26 mouse cellular contexts compared by ENCODE assay signal in genomic region chr4:106150775-106151174, GRCm38 (mm10).
A peak's percentile ranks its signal among the peaks of the same experiment; 100 is the strongest.
DNase-seq lines count a peak whose midpoint lies in the region; ATAC-seq lines count a peak whose summit lies in the region.
"Had no signal": no experiment of that assay in that cellular context is flagged by ENCODE, and none has a peak within 500 bp of the region (broad histone marks: within the 10 kb centered on the region; RNA-seq: fewer than 3 reads in every experiment).

No protein-coding gene starts in this region.

- H3K9me3 ChIP-seq in forebrain, embryonic 14.5 days (replicated peaks; ENCODE audit: control insufficient read depth, low read length), result no peaks in the 10 kb centered on the region
- no peaks in the 10 kb centered on the region for H3K9me3 ChIP-seq in forebrain, embryonic 12.5 days
- H3K9me3 ChIP-seq in midbrain, embryonic 11.5 days (ENCODE audit: control insufficient read depth, low read length), result no peaks in the 10 kb centered on the region
- no peaks in the 10 kb centered on the region for H3K9me3 ChIP-seq in midbrain, embryonic 15.5 days
- H3K9me3 ChIP-seq in embryonic facial prominence, embryonic 12.5 days, result 0 out of 2 replicates have a peak, but pooled peaks cover 3% of the 10 kb centered on the region
- H3K9me3 ChIP-seq in limb, embryonic 13.5 days, result peaks cover 11% of the 10 kb centered on the region; the same call in 1 of the 2 replicates
- H3K9me3 ChIP-seq: forebrain, embryonic 10.5 days; heart, embryonic 13.5 days had no signal

- WGBS in forebrain, embryonic 14.5 days, result 41% methylated on average over 14 of the region's 14 CpGs
- 65% methylated on average over 14 of the region's 14 CpGs for WGBS in forebrain, embryonic 12.5 days
- 80% methylated on average over 14 of the region's 14 CpGs for WGBS in midbrain, embryonic 11.5 days
- WGBS in midbrain, embryonic 15.5 days, result 67% methylated on average over 14 of the region's 14 CpGs
- 49% methylated on average over 14 of the region's 14 CpGs for WGBS in embryonic facial prominence, embryonic 12.5 days
- WGBS in limb, embryonic 13.5 days, result 25% methylated on average over 14 of the region's 14 CpGs

- no peak overlapping the region; the same call in 1 of the 2 replicates for H3K4me2 ChIP-seq in forebrain, embryonic 14.5 days (ENCODE audit: low read length)
- no peak overlapping the region for H3K4me2 ChIP-seq in forebrain, embryonic 12.5 days
- no peak overlapping the region for H3K4me2 ChIP-seq in midbrain, embryonic 11.5 days
- H3K4me2 ChIP-seq in midbrain, embryonic 15.5 days, result no peak overlapping the region
- no peak overlapping the region for H3K4me2 ChIP-seq in embryonic facial prominence, embryonic 12.5 days (replicated peaks)
- H3K4me2 ChIP-seq in limb, embryonic 13.5 days (replicated peaks), result 0 out of 2 replicates have a peak overlapping the region, but pooled peaks have one; percentile 11
- H3K4me2 ChIP-seq: heart, embryonic 13.5 days had no signal

- no peaks in the 10 kb centered on the region for H3K27me3 ChIP-seq in forebrain, embryonic 14.5 days (replicated peaks; ENCODE audit: control insufficient read depth, insufficient read depth, low read length)
- H3K27me3 ChIP-seq in forebrain, embryonic 12.5 days, result no peaks in the 10 kb centered on the region
- no peaks in the 10 kb centered on the region for H3K27me3 ChIP-seq in midbrain, embryonic 11.5 days (ENCODE audit: control insufficient read depth, insufficient read depth, low read length)
- no peaks in the 10 kb centered on the region for H3K27me3 ChIP-seq in midbrain, embryonic 15.5 days (replicated peaks)
- H3K27me3 ChIP-seq in embryonic facial prominence, embryonic 12.5 days, result no peaks in the 10 kb centered on the region
- H3K27me3 ChIP-seq in limb, embryonic 13.5 days, result peaks cover 7% of the 10 kb centered on the region; the same call in 1 of the 2 replicates
- H3K27me3 ChIP-seq: heart, embryonic 13.5 days; Patski had no signal

- no peak overlapping the region for H3K4me3 ChIP-seq in forebrain, embryonic 14.5 days (ENCODE audit: low read depth, low read length)
- H3K4me3 ChIP-seq in forebrain, embryonic 12.5 days (replicated peaks), result no peak overlapping the region
- no peak overlapping the region for H3K4me3 ChIP-seq in midbrain, embryonic 11.5 days (ENCODE audit: low read depth, low read length)
- H3K4me3 ChIP-seq in midbrain, embryonic 15.5 days, result no peak overlapping the region
- H3K4me3 ChIP-seq in embryonic facial prominence, embryonic 12.5 days, result no peak overlapping the region
- H3K4me3 ChIP-seq in limb, embryonic 13.5 days, result no peak overlapping the region
- H3K4me3 ChIP-seq: forebrain, embryonic 10.5 days; heart, embryonic 13.5 days; layer of hippocampus, adult 2 months had no signal

- no peak overlapping the region for H3K9ac ChIP-seq in forebrain, embryonic 14.5 days (ENCODE audit: low read length)
- H3K9ac ChIP-seq in forebrain, embryonic 12.5 days, result no peak overlapping the region
- no peak overlapping the region for H3K9ac ChIP-seq in midbrain, embryonic 11.5 days (ENCODE audit: low read length)
- H3K9ac ChIP-seq in midbrain, embryonic 15.5 days, result no peak overlapping the region
- no peak overlapping the region for H3K9ac ChIP-seq in embryonic facial prominence, embryonic 12.5 days
- no peak overlapping the region for H3K9ac ChIP-seq in limb, embryonic 13.5 days
- H3K9ac ChIP-seq: heart, embryonic 13.5 days had no signal

- DNase-seq in forebrain, embryonic 14.5 days (ENCODE audit: low spot score), result peak; percentile 37
- DNase-seq in midbrain, embryonic 11.5 days (ENCODE audit: low spot score, missing footprints), result peak; percentile 54
- DNase-seq in layer of hippocampus, adult 11-12 months (ENCODE audit: low spot score), result no peak
- DNase-seq in layer of hippocampus, postnatal 36 days, result no peak
- DNase-seq: adrenal gland, adult 8-10 months; cerebellum, adult 8-10 months; gastrocnemius, postnatal 10 days; heart, postnatal 14 days; kidney, postnatal 10 days; thymus, adult 2 months; thymus, postnatal 4 days had no signal

- H3K27ac ChIP-seq in forebrain, embryonic 14.5 days (ENCODE audit: low read depth, low read length), result no peak overlapping the region
- H3K27ac ChIP-seq in forebrain, embryonic 12.5 days, result no peak overlapping the region
- no peak overlapping the region for H3K27ac ChIP-seq in midbrain, embryonic 11.5 days (ENCODE audit: low read depth, low read length)
- H3K27ac ChIP-seq in midbrain, embryonic 15.5 days, result no peak overlapping the region
- H3K27ac ChIP-seq in embryonic facial prominence, embryonic 12.5 days, result peak overlapping the region; percentile 82
- peak overlapping the region; percentile 63; the same call in 1 of the 2 replicates for H3K27ac ChIP-seq in limb, embryonic 13.5 days
- H3K27ac ChIP-seq: forebrain, embryonic 10.5 days; heart, embryonic 13.5 days; hindbrain, postnatal 0 days; layer of hippocampus, adult 2 months; macrophage; stomach, postnatal 0 days had no signal

- no peaks in the 10 kb centered on the region for H3K36me3 ChIP-seq in forebrain, embryonic 14.5 days (ENCODE audit: control insufficient read depth, insufficient read depth, low read length)
- no peaks in the 10 kb centered on the region for H3K36me3 ChIP-seq in forebrain, embryonic 12.5 days (replicated peaks)
- H3K36me3 ChIP-seq in midbrain, embryonic 11.5 days (ENCODE audit: control insufficient read depth, insufficient read depth, low read length), result no peaks in the 10 kb centered on the region
- no peaks in the 10 kb centered on the region for H3K36me3 ChIP-seq in midbrain, embryonic 15.5 days (replicated peaks)
- H3K36me3 ChIP-seq in embryonic facial prominence, embryonic 12.5 days, result no peaks in the 10 kb centered on the region
- no peaks in the 10 kb centered on the region for H3K36me3 ChIP-seq in limb, embryonic 13.5 days
- H3K36me3 ChIP-seq: forebrain, embryonic 10.5 days; G1E; heart, embryonic 13.5 days had no signal

- ATAC-seq in forebrain, embryonic 14.5 days, result peak; percentile 57; the same call in 1 of the 2 replicates
- ATAC-seq in forebrain, embryonic 12.5 days (ENCODE audit: low FRiP score), result no peak
- no peak for ATAC-seq in midbrain, embryonic 11.5 days (ENCODE audit: low FRiP score)
- no peak for ATAC-seq in midbrain, embryonic 15.5 days (replicated peaks)
- ATAC-seq in embryonic facial prominence, embryonic 12.5 days (ENCODE audit: insufficient number of reproducible peaks, insufficient read depth, low FRiP score, low TSS enrichment), result no peak
- ATAC-seq in limb, embryonic 13.5 days (ENCODE audit: low FRiP score, low read depth), result no peak
- ATAC-seq: activated CD4-positive, CD25-positive, alpha-beta regulatory T cell, adult 4 months; hindbrain, postnatal 0 days; intestine, embryonic 16.5 days; lung, postnatal 0 days; Patski had no signal

- H3K4me1 ChIP-seq in forebrain, embryonic 14.5 days (ENCODE audit: control insufficient read depth, insufficient read depth, low read length), result peaks cover 7% of the 10 kb centered on the region; the same call in 1 of the 2 replicates
- peaks cover 5% of the 10 kb centered on the region; the same call in 1 of the 2 replicates for H3K4me1 ChIP-seq in forebrain, embryonic 12.5 days
- H3K4me1 ChIP-seq in midbrain, embryonic 11.5 days (ENCODE audit: control insufficient read depth, insufficient read depth, low read length), result no peaks in the 10 kb centered on the region
- H3K4me1 ChIP-seq in midbrain, embryonic 15.5 days, result no peaks in the 10 kb centered on the region
- H3K4me1 ChIP-seq in embryonic facial prominence, embryonic 12.5 days, result peaks cover 15% of the 10 kb centered on the region
- H3K4me1 ChIP-seq in limb, embryonic 13.5 days, result peaks cover 32% of the 10 kb centered on the region

Comparison
In these comparisons a context has a peak if more than half of its experiments do, and no peak if none do; other contexts are left out.
1. DNase-seq: peak in forebrain, embryonic 14.5 days (single experiment) and midbrain, embryonic 11.5 days (single experiment); none in layer of hippocampus, adult 11-12 months (single experiment) and layer of hippocampus, postnatal 36 days (0 of 2).
2. H3K27ac ChIP-seq: peak in embryonic facial prominence, embryonic 12.5 days (single experiment) and limb, embryonic 13.5 days (single experiment); none in forebrain, embryonic 14.5 days (single experiment), forebrain, embryonic 12.5 days (single experiment), midbrain, embryonic 11.5 days (single experiment) and midbrain, embryonic 15.5 days (single experiment).